Comparison of ENCODE assay signal across 12 mouse cellular contexts in genomic region chr16:92288778-92289177, GRCm38 (mm10). TPM values are rescaled to one million over a fixed set of nuclear protein-coding genes. Genes with fewer than 3 reads are reported as not detected.
DNase-seq lines count a peak whose midpoint lies in the region; TF ChIP-seq lines count a peak whose summit lies in the region.
"Had no signal": no experiment of that assay in that cellular context is flagged by ENCODE, and none has a peak within 500 bp of the region (broad histone marks: within the 10 kb centered on the region; RNA-seq: fewer than 3 reads in every experiment).

No protein-coding gene starts in this region.

- no peaks in the 10 kb centered on the region for H3K27me3 ChIP-seq in cerebellum, adult 2 months (ENCODE audit: control insufficient read depth, insufficient read depth, low read length)
- H3K27me3 ChIP-seq in kidney, adult 2 months (replicated peaks; ENCODE audit: control insufficient read depth, insufficient read depth, low read length): no peaks in the 10 kb centered on the region
- H3K27me3 ChIP-seq: heart, embryonic 15.5 days had no signal

- 79% methylated on average over 9 of the region's 9 CpGs for WGBS in cerebellum, adult 2 months
- WGBS in kidney, adult 2 months: 73% methylated on average over 9 of the region's 9 CpGs

- H3K36me3 ChIP-seq in kidney, adult 2 months (ENCODE audit: control insufficient read depth, insufficient read depth, low read length): no peaks in the 10 kb centered on the region
- H3K36me3 ChIP-seq: heart, embryonic 15.5 days had no signal

- DNase-seq in cerebellum, adult 2 months: no peak
- no peak for DNase-seq in cerebellum, postnatal 36 days
- peak; percentile 46 for DNase-seq in kidney, adult 2 months
- DNase-seq in kidney, adult 11 months: no peak
- peak; percentile 36 to 43 for DNase-seq in right cerebral cortex, adult 2 months (ENCODE audit: low spot score in 2 of 2)
- DNase-seq in right cerebral cortex, adult 18-20 months: no peak
- DNase-seq in spleen, adult 12 weeks (ENCODE audit: low spot score): no peak
- no peak for DNase-seq in heart, adult 11 months
- DNase-seq: thymus, postnatal 14 days had no signal

- no peak overlapping the region for H3K4me3 ChIP-seq in cerebellum, adult 2 months (replicated peaks; ENCODE audit: insufficient read depth, low read depth, low read length)
- no peak overlapping the region for H3K4me3 ChIP-seq in kidney, adult 2 months (ENCODE audit: insufficient read depth, low read depth, low read length)
- H3K4me3 ChIP-seq: heart, embryonic 15.5 days had no signal

- H3K27ac ChIP-seq in cerebellum, adult 2 months (ENCODE audit: insufficient read depth, low read length): no peak overlapping the region
- no peak overlapping the region for H3K27ac ChIP-seq in kidney, adult 2 months (ENCODE audit: insufficient read depth, low read depth, low read length)
- H3K27ac ChIP-seq: heart, embryonic 15.5 days had no signal

- peak; percentile 37; the same call in 1 of the 2 replicates for TF ChIP-seq CTCF in cerebellum, adult 2 months (IDR thresholded peaks at IDR 0.05; ENCODE audit: borderline replicate concordance, insufficient read depth, low read depth, low read length)
- peak; percentile 59 for TF ChIP-seq CTCF in kidney, adult 2 months (conservative IDR thresholded peaks at IDR 0.05; ENCODE audit: insufficient read depth, insufficient read length, low read depth, low read length)

- no peaks in the 10 kb centered on the region for H3K4me1 ChIP-seq in cerebellum, adult 2 months (ENCODE audit: control insufficient read depth, insufficient read depth, low read length)
- no peaks in the 10 kb centered on the region for H3K4me1 ChIP-seq in kidney, adult 2 months (ENCODE audit: control insufficient read depth, insufficient read depth, low read length)
- H3K4me1 ChIP-seq: heart, embryonic 15.5 days had no signal

- TF ChIP-seq POLR2A in cerebellum, adult 2 months (IDR thresholded peaks at IDR 0.05; ENCODE audit: borderline replicate concordance, insufficient read depth, low read length): no peak
- TF ChIP-seq POLR2A in kidney, adult 2 months (IDR thresholded peaks at IDR 0.05; ENCODE audit: low read depth, low read length): no peak

RNA-seq across cellular contexts. Expression of gene Kcne2, which starts 3.4 kb away (rescaled TPM):
- polyA plus RNA-seq in cerebellum, adult 2 months (2012; rRNA removed): 3.7 and 10.0 TPM in 2 replicates
- not detected in 2 replicates for polyA plus RNA-seq in kidney, adult 2 months (2012; rRNA removed)

RNA-seq across cellular contexts. Expression of gene Smim11, which starts 12.3 kb away (rescaled TPM):
- polyA plus RNA-seq in cerebellum, adult 2 months (2012; rRNA removed): 32.2 and 35.8 TPM in 2 replicates
- 30.4 and 32.6 TPM in 2 replicates for polyA plus RNA-seq in kidney, adult 2 months (2012; rRNA removed)

RNA-seq across cellular contexts. Expression of gene Fam243, which starts 32.5 kb away (rescaled TPM):
- not detected in 2 replicates for polyA plus RNA-seq in cerebellum, adult 2 months (2012; rRNA removed)
- 0.56 and 0.74 TPM in 2 replicates for polyA plus RNA-seq in kidney, adult 2 months (2012; rRNA removed)
- polyA plus RNA-seq: heart, embryonic 15.5 days; limb, embryonic 14.5 days; neural tube, embryonic 11.5 days had no signal

Comparison
In these comparisons a context has a peak if more than half of its experiments do, and no peak if none do; other contexts are left out.
1. DNase-seq: peak in kidney, adult 2 months (single experiment) and right cerebral cortex, adult 2 months (2 of 2); none in cerebellum, adult 2 months (0 of 2), cerebellum, postnatal 36 days (0 of 2), kidney, adult 11 months (single experiment), right cerebral cortex, adult 18-20 months (single experiment), spleen, adult 12 weeks (single experiment) and heart, adult 11 months (single experiment).